Mouse (Mus musculus) left cerebral cortex, postnatal 10 days (tissue): ENCODE results near the gene Kctd13. TPM values are rescaled to one million over a fixed set of nuclear protein-coding genes. Genes with fewer than 3 reads are reported as not detected.

Source experiments
- DNase-seq, 2 experiments: peaks; one replicate each; pipeline ENCODE4 v3.0.0; 2021 to 2022; ENCODE audit warnings: low spot score in 2 of 2, mixed read lengths in 1 of 2; ENCODE audit errors: extremely low spot score in 1 of 2
- intact Hi-C: fragments of 180-260 bp; cut with DNase I; formaldehyde crosslinking; loops from one replicate; pipeline ENCODE4 v1.15.1; 2025
- total RNA-seq, 2 experiments: library from RNA; stranded (reverse); gene quantifications; 2 replicates each; pipeline ENCODE4 v1.2.3; 2021

Gene Kctd13
- total RNA-seq, 2 experiments from 2014 or later, result 143 to 150 TPM

DNA sequence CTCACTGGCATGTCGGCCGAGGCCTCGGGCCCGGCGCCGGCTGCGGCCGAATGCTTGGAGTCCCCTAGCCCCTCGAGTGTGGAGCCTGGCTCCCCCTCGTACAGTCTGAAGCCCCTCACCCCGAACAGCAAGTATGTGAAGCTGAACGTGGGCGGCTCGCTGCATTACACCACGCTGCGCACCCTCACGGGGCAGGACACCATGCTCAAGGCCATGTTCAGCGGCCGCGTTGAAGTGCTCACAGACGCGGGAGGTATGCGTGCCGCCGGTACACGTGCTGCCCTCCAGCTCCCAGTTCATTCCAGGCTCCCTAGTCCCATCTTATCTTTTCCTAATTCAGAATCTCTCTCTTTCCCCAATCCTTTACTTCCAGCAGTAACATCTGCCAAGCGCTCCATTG is 367 bp downstream of the Kctd13 start:
- intact Hi-C loops, result no loop called here
- DNase-seq, result no peak

DNA sequence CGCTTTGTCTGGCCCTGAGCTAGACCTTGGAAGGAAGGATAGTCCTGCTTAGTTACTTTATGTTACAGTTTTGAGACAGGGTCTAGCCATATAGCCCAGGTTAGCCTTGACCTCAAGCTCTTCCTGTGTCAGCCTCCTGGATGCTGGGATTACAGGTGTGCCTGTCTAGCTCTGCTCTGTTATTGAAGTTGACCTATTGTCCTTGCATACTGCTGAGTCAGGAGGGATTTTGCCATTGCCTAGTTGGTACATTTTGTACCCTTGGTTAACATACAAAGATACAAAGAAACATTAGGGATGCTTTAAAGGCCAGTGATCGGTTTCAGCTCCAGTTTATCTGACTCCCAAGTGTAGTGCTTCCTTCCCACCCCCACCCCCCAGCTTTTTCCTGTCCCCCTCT is 4.0 kb downstream of the Kctd13 start:
- intact Hi-C loops, result no loop called here
- DNase-seq, result no peak

DNA sequence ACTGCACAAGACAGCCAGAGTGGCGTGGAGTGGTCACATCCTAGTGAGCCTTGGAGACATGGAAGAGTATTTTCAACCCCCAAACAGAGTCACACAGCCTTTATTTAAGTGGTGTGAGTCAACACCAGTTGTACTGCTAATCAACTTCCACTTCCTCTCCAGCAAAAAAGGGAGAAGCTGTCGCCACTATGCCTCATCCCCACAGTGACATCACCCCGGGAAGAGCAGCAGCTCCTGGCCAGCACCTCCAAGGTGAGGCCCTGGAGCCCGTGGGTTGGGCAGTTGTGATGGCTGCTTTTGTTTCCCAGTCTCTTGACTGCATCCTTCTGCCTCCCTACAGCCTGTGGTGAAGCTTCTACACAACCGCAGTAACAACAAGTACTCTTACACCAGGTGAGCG is 12.5 kb downstream of the Kctd13 start:
- DNase-seq, result no peak
- intact Hi-C loops, result no loop called here

DNA sequence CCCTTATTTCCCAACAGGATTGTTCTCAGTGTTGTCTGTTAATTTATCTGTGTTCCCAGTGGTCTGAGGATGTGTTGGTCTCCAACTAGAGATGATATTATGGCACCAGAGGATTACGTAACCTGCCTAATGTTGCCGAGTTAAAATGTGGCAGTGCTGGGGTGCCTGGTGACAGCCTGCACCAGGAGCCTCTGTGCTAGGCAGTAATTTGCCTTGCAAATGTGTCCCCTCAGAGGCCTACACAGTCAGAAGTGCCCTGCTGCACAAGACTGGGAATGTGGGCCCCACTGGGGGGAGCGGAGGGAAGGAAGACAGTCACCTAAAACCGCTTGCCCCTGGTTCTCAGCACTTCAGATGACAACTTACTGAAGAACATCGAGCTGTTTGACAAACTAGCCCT is 13.1 kb downstream of the Kctd13 start:
- intact Hi-C loops, result no loop called here
- DNase-seq, result no peak

DNA sequence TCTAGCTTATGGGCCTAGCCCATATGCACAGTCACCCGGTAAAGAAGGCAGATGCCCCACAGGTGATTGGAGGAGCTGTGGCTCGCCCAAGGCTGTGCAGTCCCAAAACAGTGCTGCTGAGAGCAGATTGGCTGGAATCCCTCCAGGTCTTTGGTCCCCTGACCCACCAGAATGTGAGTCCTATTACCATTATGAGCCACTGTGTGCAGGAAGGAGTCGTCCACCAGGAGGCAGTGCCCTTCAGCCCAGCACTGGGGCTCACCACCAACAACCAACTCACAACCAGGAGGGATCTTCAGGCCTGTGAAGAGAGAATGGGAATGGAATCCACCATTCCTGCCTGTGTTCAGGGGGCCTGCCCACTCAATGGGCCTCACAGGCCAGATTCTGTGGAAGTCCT is 17.9 kb downstream of the Kctd13 start:
- intact Hi-C loops, result no loop called here

DNA sequence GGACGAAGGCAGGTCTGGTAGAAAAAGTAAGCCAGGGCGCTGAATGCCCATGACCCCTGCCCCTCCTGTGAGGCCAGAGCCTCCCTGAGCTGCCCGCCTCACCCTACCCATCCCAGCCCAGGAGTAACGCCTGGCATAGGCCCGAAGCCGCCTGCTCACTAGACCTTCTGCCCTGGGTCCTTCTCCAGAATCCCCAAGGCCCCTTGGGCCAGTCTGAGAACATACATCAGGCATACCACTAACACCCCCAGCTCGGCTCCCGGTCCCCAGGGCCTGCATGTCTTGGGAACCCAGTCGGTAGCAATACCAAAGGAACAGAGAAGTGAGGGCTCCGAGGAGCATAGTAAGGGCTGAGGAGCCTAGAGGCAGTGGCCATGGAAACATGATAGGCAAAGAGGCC is 19.9 kb downstream of the Kctd13 start:
- intact Hi-C loops, result loop anchor here (2.0 kb wide), 1 partner anchor 156 kb away; no protein-coding TSS in a partner anchor
- no peak for DNase-seq

More for the DNA sequence above, 17.9 kb downstream of the Kctd13 start:
- peak in 1 of 2 experiments; percentile 62 for DNase-seq

DNA sequence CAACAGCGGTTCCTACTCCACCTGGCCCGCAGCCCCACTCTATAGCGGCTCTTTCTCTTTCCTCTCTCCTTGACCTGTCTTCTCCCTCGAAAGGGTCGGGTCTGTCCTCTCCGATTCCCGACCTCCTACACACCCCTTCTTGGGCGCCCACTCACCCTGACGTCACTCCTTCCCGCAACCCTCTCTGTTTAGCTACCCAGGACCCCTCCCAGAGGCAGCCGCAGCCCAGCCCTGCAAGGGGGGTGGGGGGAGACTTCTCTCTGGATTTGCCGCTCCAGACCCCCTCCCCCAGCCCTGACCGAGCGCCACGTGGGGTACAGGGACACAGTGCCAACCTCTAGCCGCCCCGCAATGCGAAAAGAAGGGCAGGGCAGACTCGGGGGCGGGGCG is 20.7 kb downstream of the Kctd13 start, which contains the start of gene Asphd1:
TSS of gene Asphd1 (minus strand) at position 180 of the 390 bp plus-strand sequence.
- intact Hi-C loops, result loop anchor here (2.0 kb wide), 1 partner anchor 155 kb away; no protein-coding TSS in a partner anchor

DNA sequence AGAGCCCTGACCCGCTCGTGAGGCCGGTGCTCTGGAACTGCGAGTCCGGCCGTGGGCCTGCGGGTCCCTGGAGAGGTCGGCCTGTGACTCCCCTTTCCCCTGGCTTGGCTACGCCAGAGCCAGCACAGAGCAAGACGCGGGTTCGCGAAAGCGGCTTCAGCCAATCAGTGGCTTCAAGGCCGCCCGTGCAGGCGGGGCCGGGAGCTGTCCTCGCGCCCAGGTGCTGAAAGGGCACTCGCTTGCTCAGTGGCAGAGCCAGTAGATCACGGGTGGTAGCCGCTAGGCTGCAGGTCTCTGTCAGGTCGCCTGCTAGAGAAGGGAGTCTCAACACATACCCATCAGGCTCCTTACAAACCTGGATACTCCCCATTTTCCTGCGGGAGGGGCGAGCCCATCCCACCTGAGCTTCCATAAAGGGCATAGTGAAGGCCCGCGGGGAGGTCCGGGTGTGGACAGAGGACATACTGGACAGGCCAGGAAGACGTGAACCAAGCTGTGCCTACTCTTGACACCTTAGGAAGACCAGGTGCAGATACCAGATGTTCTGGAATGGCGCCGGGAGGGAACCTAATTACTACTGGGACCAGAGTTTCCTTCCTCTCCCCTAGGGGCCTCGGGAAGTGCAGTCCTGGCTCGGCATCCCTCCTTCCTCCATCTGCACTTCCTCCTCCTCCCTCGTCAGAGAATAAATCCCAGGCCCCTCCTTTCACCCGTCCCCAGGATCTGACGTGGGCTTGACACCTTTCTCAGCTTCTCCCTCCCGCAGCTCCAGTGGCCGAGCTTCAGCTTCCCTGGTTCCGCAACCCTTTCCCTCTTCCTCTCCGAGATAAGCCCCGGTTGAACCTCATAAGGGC is 21.3 kb downstream of the Kctd13 start, which contains the start of gene Sez6l2:
TSS of gene Sez6l2 (plus strand) at position 771 of the 854 bp plus-strand sequence.
- peak; percentile 76 to 91 for DNase-seq
- intact Hi-C loops, result loop anchor here (2.0 kb wide), 1 partner anchor 155 kb away; no protein-coding TSS in a partner anchor

More for the DNA sequence above, 20.7 kb downstream of the Kctd13 start, which contains the start of gene Asphd1:
- peak; percentile 73 to 87 for DNase-seq

DNA sequence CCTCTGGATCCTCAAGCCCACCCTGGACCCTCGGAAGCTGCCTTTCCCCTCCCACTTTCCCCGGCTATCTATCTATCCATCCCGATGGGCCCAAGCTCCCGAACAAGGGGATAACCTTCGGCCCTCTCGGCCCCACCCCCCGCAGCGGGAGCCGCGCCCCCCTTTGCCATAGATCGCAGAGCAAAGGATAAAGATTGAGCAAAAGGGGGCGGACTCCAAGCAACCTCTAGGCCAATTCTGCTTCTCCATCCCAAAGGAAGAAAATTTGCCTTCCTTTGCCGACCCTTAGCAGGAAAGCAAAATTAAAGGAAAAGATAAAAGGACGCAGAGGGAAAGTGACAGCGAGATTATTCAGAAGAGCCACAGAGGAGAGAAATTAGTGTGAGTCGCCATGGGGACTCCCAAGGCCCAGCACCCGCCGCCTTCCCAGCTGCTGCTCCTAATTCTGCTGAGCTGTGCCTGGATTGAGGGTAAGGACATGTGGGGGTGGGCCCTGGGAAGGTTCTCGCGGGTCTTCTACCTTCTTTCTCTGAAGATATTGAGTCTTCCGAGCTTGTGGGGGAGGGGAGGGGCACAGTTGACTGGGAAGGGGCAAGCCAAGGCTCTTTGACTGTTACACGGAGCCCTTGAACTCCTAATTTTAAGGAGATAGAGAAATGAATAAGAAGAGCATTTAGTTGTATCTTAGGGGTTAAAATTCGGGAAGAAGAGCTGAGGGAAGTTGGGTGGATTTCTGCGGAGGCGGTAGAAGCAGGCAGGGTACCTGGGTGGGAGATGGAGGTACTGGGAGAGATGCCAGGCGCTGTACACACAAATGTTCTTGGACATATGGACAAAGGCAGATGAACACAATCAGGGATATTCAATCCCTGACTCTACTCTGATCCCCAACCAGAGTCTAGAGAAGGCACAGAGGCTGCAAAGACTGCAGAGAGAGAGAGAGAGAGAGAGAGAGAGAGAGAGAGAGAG is 22.3 kb downstream of the Kctd13 start:
- peak in 1 of 2 experiments; percentile 66 for DNase-seq
- intact Hi-C loops, result no loop called here

DNA sequence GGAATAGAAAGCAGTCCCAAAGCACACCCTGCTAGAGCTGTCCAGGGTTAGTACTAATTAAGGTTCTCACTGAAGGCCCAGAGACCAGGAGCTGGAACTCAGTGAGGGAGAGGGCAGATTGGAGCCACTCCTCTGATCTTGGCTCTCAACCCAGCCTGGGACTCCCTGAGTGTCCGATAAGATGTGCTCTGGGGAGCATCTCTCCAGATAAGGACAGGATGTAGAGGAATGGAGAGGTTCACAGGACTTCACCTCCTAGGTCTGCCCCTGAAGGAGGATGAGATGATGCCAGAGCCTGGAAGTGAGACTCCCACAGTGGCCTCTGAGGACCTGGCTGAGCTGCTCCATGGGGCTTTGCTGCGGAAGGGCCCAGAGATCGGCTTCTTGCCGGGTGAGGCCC is 23.1 kb downstream of the Kctd13 start:
- intact Hi-C loops, result no loop called here
- DNase-seq, result no peak

DNA sequence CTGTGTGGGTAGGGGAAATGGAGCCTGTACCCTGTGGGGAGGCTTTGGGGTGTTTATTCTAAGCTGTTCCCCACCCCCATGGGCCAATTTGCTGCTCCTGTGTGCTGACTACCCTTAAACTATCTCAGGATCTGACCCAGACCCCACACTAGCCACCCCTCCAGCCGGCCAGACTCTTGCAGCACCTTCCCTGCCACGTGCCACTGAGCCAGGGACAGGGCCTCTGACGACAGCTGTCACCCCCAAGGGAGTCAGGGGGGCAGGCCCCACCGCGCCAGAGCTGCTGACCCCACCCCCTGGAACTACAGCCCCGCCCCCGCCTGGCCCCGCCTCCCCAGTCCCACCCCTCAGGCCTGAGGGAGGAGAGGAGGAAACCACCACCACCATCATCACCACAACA is 24.0 kb downstream of the Kctd13 start:
- intact Hi-C loops, result no loop called here
- DNase-seq, result no peak

DNA sequence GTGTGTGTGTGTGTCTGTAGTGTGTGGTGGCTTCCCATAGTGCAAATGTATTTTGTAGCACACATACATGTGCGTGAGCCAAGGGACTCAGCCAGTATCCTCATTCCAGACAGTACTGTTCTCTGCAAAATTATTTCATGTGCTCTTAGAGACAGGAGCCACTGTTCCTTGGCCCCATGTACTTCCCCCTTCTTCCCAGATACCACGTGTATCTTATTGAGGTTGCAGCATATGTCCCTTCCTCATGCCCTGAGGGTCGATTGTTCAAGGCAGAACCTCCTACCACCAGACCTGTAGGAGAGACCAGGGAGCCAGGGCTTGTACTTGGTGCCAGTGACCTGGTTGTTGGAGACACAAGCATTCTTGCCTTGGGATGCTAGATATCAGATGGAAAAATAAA is 26.4 kb downstream of the Kctd13 start:
- intact Hi-C loops, result no loop called here
- DNase-seq, result no peak

DNA sequence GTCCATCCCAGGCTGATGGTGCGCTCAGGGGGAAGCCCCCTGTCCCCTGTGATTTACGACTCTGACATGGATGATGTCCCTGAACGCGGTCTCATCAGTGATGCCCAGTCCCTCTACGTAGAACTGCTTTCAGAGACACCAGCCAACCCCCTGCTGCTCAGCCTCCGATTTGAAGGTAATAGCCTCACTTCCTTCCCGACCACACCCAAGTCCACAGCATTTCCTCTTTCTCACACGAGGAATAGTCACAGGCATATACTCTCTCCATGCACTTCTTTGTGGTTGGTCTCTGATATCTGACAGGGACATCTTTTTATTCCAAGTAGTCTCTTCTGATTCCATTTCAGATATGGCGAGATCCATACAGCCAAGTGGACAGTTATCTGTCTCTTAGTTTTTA is 31.1 kb downstream of the Kctd13 start:
- intact Hi-C loops, result loop anchor here (5.0 kb wide), 1 partner anchor 82 kb away; no protein-coding TSS in a partner anchor
- DNase-seq, result no peak

DNA sequence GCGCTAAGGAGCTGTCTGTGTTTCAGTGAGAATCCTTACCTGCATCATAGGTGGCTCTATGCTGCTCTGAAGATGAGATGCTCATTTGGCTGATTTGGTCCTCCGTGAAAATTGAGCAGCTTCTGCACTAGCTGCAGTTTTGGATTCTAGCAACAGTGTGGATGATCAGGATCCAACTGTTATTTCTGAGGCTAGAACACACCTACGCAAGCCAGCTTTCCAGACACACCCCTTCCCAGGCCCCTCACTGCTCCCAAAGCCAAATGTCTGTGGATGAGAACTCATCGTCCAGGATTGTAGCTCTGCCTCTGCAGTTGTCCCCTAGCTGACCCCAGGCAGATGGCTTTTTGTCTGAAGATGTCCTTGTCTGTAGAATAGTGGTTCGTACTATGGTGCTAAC is 32.4 kb downstream of the Kctd13 start:
- intact Hi-C loops, result loop anchor here (5.0 kb wide), 1 partner anchor 84 kb away; no protein-coding TSS in a partner anchor
- DNase-seq, result no peak

DNA sequence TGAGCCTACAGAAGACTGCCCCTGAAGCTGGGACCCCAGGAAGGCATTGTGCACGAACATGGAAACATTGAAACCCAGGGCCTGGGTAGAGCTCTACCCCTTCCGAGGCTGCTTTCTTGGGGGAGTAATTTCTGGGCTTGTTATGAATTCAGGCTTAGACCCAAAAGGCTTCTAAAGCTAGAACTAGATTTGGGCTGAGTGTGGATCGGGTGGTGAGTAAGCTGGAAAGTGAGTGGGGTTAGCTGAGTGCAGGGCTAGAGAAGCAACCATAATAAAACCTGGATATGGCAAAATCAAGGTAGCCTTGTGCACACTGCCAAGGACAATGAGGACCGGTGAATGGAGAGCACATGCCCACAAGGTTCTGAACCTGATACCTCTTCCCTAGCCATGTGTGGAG is 33.3 kb downstream of the Kctd13 start:
- no peak for DNase-seq

DNA sequence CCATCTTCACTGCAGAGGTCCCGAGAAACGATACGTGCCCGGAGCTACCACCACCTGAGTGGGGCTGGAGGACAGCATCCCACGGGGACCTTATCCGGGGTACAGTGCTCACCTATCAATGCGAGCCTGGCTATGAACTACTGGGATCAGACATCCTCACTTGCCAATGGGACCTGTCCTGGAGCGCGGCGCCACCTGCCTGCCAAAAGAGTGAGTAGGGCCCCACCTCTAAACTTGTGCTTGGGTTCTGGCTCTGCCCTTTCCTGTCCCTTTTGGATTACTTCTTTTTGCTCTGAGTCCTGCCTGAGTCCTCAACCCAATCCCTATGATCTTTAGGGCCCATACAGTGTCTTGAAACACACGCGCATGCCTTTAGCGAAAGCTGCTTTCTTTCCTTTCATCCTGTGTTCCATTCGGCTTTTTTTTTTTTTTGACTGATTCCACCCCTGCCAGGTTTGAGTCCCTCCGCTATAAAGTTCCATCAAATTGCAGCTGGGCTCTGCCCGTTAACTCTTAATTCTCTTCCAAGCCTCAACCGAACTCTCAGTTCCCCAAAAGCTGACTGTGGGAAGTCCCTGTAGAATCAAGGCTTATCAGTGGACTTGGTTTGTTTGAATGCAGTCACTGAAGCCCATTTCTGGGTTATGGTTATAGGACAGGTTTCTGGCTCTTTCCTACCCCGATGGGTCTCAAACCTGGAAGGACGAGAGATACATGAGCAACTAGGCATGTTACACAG is 35.0 kb downstream of the Kctd13 start:
- intact Hi-C loops, result loop anchor here (5.0 kb wide), 1 partner anchor 86 kb away; no protein-coding TSS in a partner anchor
- no peak for DNase-seq

More for the DNA sequence above, 33.3 kb downstream of the Kctd13 start:
- intact Hi-C loops, result loop anchor here (5.0 kb wide), 1 partner anchor 85 kb away; no protein-coding TSS in a partner anchor

DNA sequence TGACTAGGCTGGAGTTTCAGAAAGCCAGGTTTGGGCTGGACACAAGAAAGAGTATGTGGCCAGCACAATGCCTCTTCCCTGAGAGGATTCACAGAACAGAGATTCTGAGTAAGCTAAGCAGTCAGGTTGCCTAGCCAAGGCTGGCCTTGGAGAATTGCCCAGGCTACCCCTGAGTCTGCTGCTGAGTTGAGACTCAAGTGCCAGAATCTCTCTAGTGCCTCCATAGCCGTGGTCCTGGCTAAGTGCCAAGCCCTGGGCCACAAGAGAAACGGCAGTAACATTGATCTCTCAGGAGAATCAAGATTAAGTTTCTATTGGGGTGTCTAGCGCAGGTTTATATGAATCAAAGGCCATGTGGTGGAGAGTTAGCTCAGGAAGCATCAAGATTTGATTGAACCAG is 36.9 kb downstream of the Kctd13 start:
- no peak for DNase-seq
- intact Hi-C loops, result no loop called here

DNA sequence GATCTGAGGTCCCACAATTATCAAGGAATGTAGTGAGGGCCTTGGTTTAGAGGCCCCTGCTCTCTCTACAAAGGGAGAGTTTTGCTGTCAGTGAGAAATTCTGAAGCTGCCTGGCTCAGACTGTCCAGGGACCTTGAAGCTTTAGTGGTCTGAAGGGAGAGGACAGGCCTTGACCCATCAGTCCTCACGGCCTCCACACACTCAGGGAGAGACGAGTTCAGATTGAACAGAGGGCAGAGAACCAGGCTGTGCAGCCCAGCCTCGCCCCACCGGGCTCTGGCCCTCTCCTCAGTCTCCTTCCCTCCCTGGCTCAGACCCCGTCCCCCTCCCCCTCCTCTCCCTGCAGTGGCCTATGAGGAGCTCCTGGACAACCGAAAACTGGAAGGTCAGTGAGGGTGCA is 38.7 kb downstream of the Kctd13 start:
- no peak for DNase-seq
- intact Hi-C loops, result no loop called here
